Comparison of ENCODE assay signal across 16 mouse cellular contexts in genomic region chr2:51090049-51090448, GRCm38 (mm10). TPM values are rescaled to one million over a fixed set of nuclear protein-coding genes. Genes with fewer than 3 reads are reported as not detected.
A peak's percentile ranks its signal among the peaks of the same experiment; 100 is the strongest.
DNase-seq lines count a peak whose midpoint lies in the region; ATAC-seq and TF ChIP-seq lines count a peak whose summit lies in the region.
"Had no signal": no experiment of that assay in that cellular context is flagged by ENCODE, and none has a peak within 500 bp of the region (broad histone marks: within the 10 kb centered on the region; RNA-seq: fewer than 3 reads in every experiment).

No protein-coding gene starts in this region.

- H3K4me3 ChIP-seq in lung, embryonic 14.5 days (ENCODE audit: low read depth, low read length): no peak overlapping the region
- H3K4me3 ChIP-seq in forebrain, embryonic 11.5 days (ENCODE audit: low read depth, low read length): no peak overlapping the region
- H3K4me3 ChIP-seq in hindbrain, embryonic 10.5 days: no peak overlapping the region
- no peak overlapping the region for H3K4me3 ChIP-seq in midbrain, embryonic 14.5 days (replicated peaks; ENCODE audit: low read depth, low read length)
- H3K4me3 ChIP-seq: layer of hippocampus, adult 2 months; stomach, embryonic 15.5 days had no signal

- H3K4me1 ChIP-seq in lung, embryonic 14.5 days (ENCODE audit: insufficient read depth): peaks cover 12% of the 10 kb centered on the region
- H3K4me1 ChIP-seq in forebrain, embryonic 11.5 days (replicated peaks; ENCODE audit: control insufficient read depth, insufficient read depth, low read length): peaks cover 3% of the 10 kb centered on the region; the same call in 1 of the 2 replicates
- H3K4me1 ChIP-seq in hindbrain, embryonic 10.5 days (replicated peaks): peaks cover 62% of the 10 kb centered on the region
- H3K4me1 ChIP-seq in midbrain, embryonic 14.5 days (ENCODE audit: control insufficient read depth, insufficient read depth, low read length): peaks cover 53% of the 10 kb centered on the region
- H3K4me1 ChIP-seq: stomach, embryonic 15.5 days had no signal

- 0 out of 2 replicates have a peak, but pooled peaks have one; percentile 65 for ATAC-seq in lung, embryonic 14.5 days (ENCODE audit: insufficient read depth)
- peak; percentile 78 for ATAC-seq in forebrain, embryonic 11.5 days (replicated peaks; ENCODE audit: low FRiP score)
- peak; percentile 70; the same call in 1 of the 2 replicates for ATAC-seq in midbrain, embryonic 14.5 days (ENCODE audit: low FRiP score, low TSS enrichment)
- ATAC-seq: CD4-positive, CD25-positive, alpha-beta regulatory T cell, adult 4 months had no signal

- WGBS in lung, embryonic 14.5 days: 27% methylated on average over 8 of the region's 8 CpGs
- WGBS in forebrain, embryonic 11.5 days: 16% methylated on average over 8 of the region's 8 CpGs
- WGBS in hindbrain, embryonic 10.5 days: 32% methylated on average over 8 of the region's 8 CpGs
- WGBS in midbrain, embryonic 14.5 days: 5% methylated on average over 8 of the region's 8 CpGs

- no peaks in the 10 kb centered on the region for H3K27me3 ChIP-seq in lung, embryonic 14.5 days (ENCODE audit: insufficient read depth, low read length)
- no peaks in the 10 kb centered on the region for H3K27me3 ChIP-seq in forebrain, embryonic 11.5 days (ENCODE audit: control insufficient read depth, insufficient read depth, low read length)
- H3K27me3 ChIP-seq in hindbrain, embryonic 10.5 days (ENCODE audit: insufficient read depth, poor library complexity, severe bottlenecking): no peaks in the 10 kb centered on the region
- H3K27me3 ChIP-seq in midbrain, embryonic 14.5 days (ENCODE audit: control insufficient read depth, insufficient read depth, low read length): no peaks in the 10 kb centered on the region
- H3K27me3 ChIP-seq: stomach, embryonic 15.5 days had no signal

- no peak overlapping the region for H3K9ac ChIP-seq in lung, embryonic 14.5 days
- H3K9ac ChIP-seq in forebrain, embryonic 11.5 days (ENCODE audit: low read length): no peak overlapping the region
- no peak overlapping the region for H3K9ac ChIP-seq in midbrain, embryonic 14.5 days (replicated peaks; ENCODE audit: low read length)
- H3K9ac ChIP-seq: stomach, embryonic 15.5 days had no signal

- intact Hi-C loops in gastrocnemius, postnatal 36 days (cut with DNase I): no loop called here

- H3K36me3 ChIP-seq in lung, embryonic 14.5 days (ENCODE audit: insufficient read depth): no peaks in the 10 kb centered on the region
- no peaks in the 10 kb centered on the region for H3K36me3 ChIP-seq in forebrain, embryonic 11.5 days (ENCODE audit: control insufficient read depth, insufficient read depth, low read length)
- no peaks in the 10 kb centered on the region for H3K36me3 ChIP-seq in hindbrain, embryonic 10.5 days
- no peaks in the 10 kb centered on the region for H3K36me3 ChIP-seq in midbrain, embryonic 14.5 days (ENCODE audit: control insufficient read depth, insufficient read depth, low read length)
- H3K36me3 ChIP-seq: stomach, embryonic 15.5 days had no signal

- TF ChIP-seq CTCF in lung, embryonic 14.5 days (IDR thresholded peaks at IDR 0.05; ENCODE audit: low read depth): no peak

- H3K9me3 ChIP-seq in lung, embryonic 14.5 days (ENCODE audit: low read depth, low read length): no peaks in the 10 kb centered on the region
- H3K9me3 ChIP-seq in forebrain, embryonic 11.5 days (ENCODE audit: control insufficient read depth, low read length): no peaks in the 10 kb centered on the region
- no peaks in the 10 kb centered on the region for H3K9me3 ChIP-seq in hindbrain, embryonic 10.5 days
- H3K9me3 ChIP-seq in midbrain, embryonic 14.5 days (ENCODE audit: control insufficient read depth, low read length): no peaks in the 10 kb centered on the region
- H3K9me3 ChIP-seq: stomach, embryonic 15.5 days had no signal

- DNase-seq in lung, embryonic 14.5 days: peak; percentile 64
- no peak for DNase-seq in lung, postnatal 36 days
- DNase-seq in forebrain, embryonic 11.5 days (ENCODE audit: low spot score): peak; percentile 69
- no peak for DNase-seq in hindbrain, embryonic 10.5 days (ENCODE audit: low spot score)
- DNase-seq in midbrain, embryonic 14.5 days: peak; percentile 80
- DNase-seq in adrenal gland, adult 2 months: no peak
- no peak for DNase-seq in gastrocnemius, postnatal 36 days
- DNase-seq: cerebellum, adult 11-12 months; gastrocnemius, postnatal 10 days; kidney, adult 9 months; thymus, postnatal 14 days had no signal

- 0 out of 2 replicates have a peak overlapping the region, but pooled peaks have one; percentile 15 for H3K4me2 ChIP-seq in lung, embryonic 14.5 days
- H3K4me2 ChIP-seq in forebrain, embryonic 11.5 days (ENCODE audit: low read depth, low read length, severe bottlenecking): no peak overlapping the region
- 0 out of 2 replicates have a peak overlapping the region, but pooled peaks have one; percentile 11 for H3K4me2 ChIP-seq in midbrain, embryonic 14.5 days (ENCODE audit: low read length)
- H3K4me2 ChIP-seq: heart, embryonic 11.5 days; liver, embryonic 11.5 days; stomach, embryonic 15.5 days had no signal

- H3K27ac ChIP-seq in lung, embryonic 14.5 days (ENCODE audit: low read depth): no peak overlapping the region
- no peak overlapping the region; the same call in 1 of the 2 replicates for H3K27ac ChIP-seq in forebrain, embryonic 11.5 days (ENCODE audit: low read depth, low read length)
- peak overlapping the region; percentile 90 for H3K27ac ChIP-seq in hindbrain, embryonic 10.5 days
- H3K27ac ChIP-seq in midbrain, embryonic 14.5 days (replicated peaks; ENCODE audit: low read depth, low read length): 0 out of 2 replicates have a peak overlapping the region, but pooled peaks have one; percentile 20
- H3K27ac ChIP-seq: layer of hippocampus, adult 2 months; stomach, embryonic 15.5 days had no signal

RNA-seq across cellular contexts. Expression of gene Rnd3, which starts 58.9 kb away (rescaled TPM):
- polyA plus RNA-seq in lung, embryonic 14.5 days (2014; fragmentation: Nextera tagmentation; extraction: Ambion mirVana): 69.4 and 69.5 TPM in 2 replicates
- polyA plus RNA-seq in forebrain, embryonic 11.5 days (2014; fragmentation: Nextera tagmentation; extraction: Ambion mirVana): 160 and 163 TPM in 2 replicates
- polyA plus RNA-seq in hindbrain, embryonic 10.5 days (2016; fragmentation: Nextera tagmentation; extraction: Ambion mirVana): 154 and 217 TPM in 2 replicates
- polyA plus RNA-seq in midbrain, embryonic 14.5 days (2014; fragmentation: Nextera tagmentation; extraction: Ambion mirVana): 210 and 322 TPM in 2 replicates
- total RNA-seq in adrenal gland, adult 2 months (2021): 10 to 100 TPM; 36.7 to 36.9 TPM
- 0.57 and 0.83 TPM in 2 replicates for polyA plus RNA-seq in adrenal gland, adult 2 months (2012; rRNA removed)
- total RNA-seq in gastrocnemius, postnatal 36 days (2021): 1 to 10 TPM; 6.5 to 9.0 TPM

Comparison
In these comparisons a context has a peak if more than half of its experiments do, and no peak if none do; other contexts are left out.
1. DNase-seq: peak in lung, embryonic 14.5 days (single experiment), forebrain, embryonic 11.5 days (single experiment) and midbrain, embryonic 14.5 days (single experiment); none in lung, postnatal 36 days (single experiment), hindbrain, embryonic 10.5 days (single experiment), adrenal gland, adult 2 months (single experiment) and gastrocnemius, postnatal 36 days (0 of 2).
2. H3K27ac ChIP-seq: peak in hindbrain, embryonic 10.5 days (single experiment) and midbrain, embryonic 14.5 days (single experiment); none in lung, embryonic 14.5 days (single experiment) and forebrain, embryonic 11.5 days (single experiment).
3. RNA of gene Rnd3, which starts 58.9 kb away (polyA plus RNA-seq): 210 to 322 TPM in midbrain, embryonic 14.5 days, 154 to 217 TPM in hindbrain, embryonic 10.5 days, 160 to 163 TPM in forebrain, embryonic 11.5 days and 69.4 to 69.5 TPM in lung, embryonic 14.5 days; 0.57 to 0.83 TPM in adrenal gland, adult 2 months; every median in the first group is over 10 times any median in the second.
4. Peak in every context shown above with its lines, with median percentiles within 50 percentile points of each other: ATAC-seq.